15 mouse cellular contexts compared by ENCODE assay signal in genomic region chr17:47955054-47955741, GRCm38 (mm10). TPM values are rescaled to one million over a fixed set of nuclear protein-coding genes. Genes with fewer than 3 reads are reported as not detected.
DNase-seq lines count a peak whose midpoint lies in the region; ATAC-seq lines count a peak whose summit lies in the region.
"Had no signal": no experiment of that assay in that cellular context is flagged by ENCODE, and none has a peak within 500 bp of the region (broad histone marks: within the 10 kb centered on the region; RNA-seq: fewer than 3 reads in every experiment).

No protein-coding gene starts in this region.

- WGBS in heart, embryonic 13.5 days = 22% methylated on average over 12 of the region's 12 CpGs
- 31% methylated on average over 12 of the region's 12 CpGs for WGBS in liver, embryonic 12.5 days (ENCODE audit: insufficient replicate concordance)

- H3K4me2 ChIP-seq in heart, embryonic 13.5 days = peak overlapping the region; percentile 26; the same call in 1 of the 2 replicates
- H3K4me2 ChIP-seq in liver, embryonic 12.5 days = no peak overlapping the region
- H3K4me2 ChIP-seq: midbrain, embryonic 13.5 days had no signal

- peak; percentile 44; the same call in 1 of the 2 replicates for ATAC-seq in heart, embryonic 13.5 days (ENCODE audit: extremely low read depth, insufficient number of reproducible peaks, low FRiP score, low TSS enrichment)
- 0 out of 2 replicates have a peak, but pooled peaks have one; percentile 42 for ATAC-seq in liver, embryonic 12.5 days
- ATAC-seq: midbrain, embryonic 13.5 days; Patski had no signal

- H3K36me3 ChIP-seq in heart, embryonic 13.5 days = no peaks in the 10 kb centered on the region
- no peaks in the 10 kb centered on the region for H3K36me3 ChIP-seq in liver, embryonic 12.5 days
- H3K36me3 ChIP-seq: limb, embryonic 10.5 days; midbrain, embryonic 13.5 days had no signal

- intact Hi-C loops in heart, postnatal 25 days (cut with DNase I) = no loop called here

- no peak overlapping the region for H3K4me3 ChIP-seq in heart, embryonic 13.5 days
- H3K4me3 ChIP-seq in liver, embryonic 12.5 days = no peak overlapping the region
- H3K4me3 ChIP-seq: limb, embryonic 10.5 days; midbrain, embryonic 13.5 days had no signal

- peaks cover 6% of the 10 kb centered on the region for H3K27me3 ChIP-seq in heart, embryonic 13.5 days (replicated peaks)
- H3K27me3 ChIP-seq in liver, embryonic 12.5 days (replicated peaks) = peaks cover 38% of the 10 kb centered on the region

- peak overlapping the region; percentile 64 for H3K27ac ChIP-seq in heart, embryonic 13.5 days (replicated peaks)
- H3K27ac ChIP-seq in liver, embryonic 12.5 days = peak overlapping the region; percentile 39; the same call in 1 of the 2 replicates
- H3K27ac ChIP-seq: limb, embryonic 10.5 days; midbrain, embryonic 13.5 days had no signal

- peaks cover 44% of the 10 kb centered on the region for H3K4me1 ChIP-seq in heart, embryonic 13.5 days
- H3K4me1 ChIP-seq in liver, embryonic 12.5 days = peaks cover 11% of the 10 kb centered on the region; the same call in 1 of the 2 replicates

- no peak for DNase-seq in heart, postnatal 25 days (ENCODE audit: low spot score)
- DNase-seq in ES-CJ7 (ENCODE audit: low read depth, low spot score) (peak; percentile 67), MN1 (ENCODE audit: low spot score) (no peak)
- peak; percentile 58 for DNase-seq in lung, postnatal 25 days (ENCODE audit: low spot score)
- no peak for DNase-seq in kidney, postnatal 10 days
- no peak for DNase-seq in spleen, adult 12 weeks (ENCODE audit: low spot score)
- DNase-seq: adrenal gland, postnatal 36 days; B cell, adult 2 months; cerebellum, adult 9-10 months; spleen, adult 18-20 months had no signal

- H3K9ac ChIP-seq in heart, embryonic 13.5 days = peak overlapping the region; percentile 11; the same call in 1 of the 2 replicates
- H3K9ac ChIP-seq in liver, embryonic 12.5 days = no peak overlapping the region
- H3K9ac ChIP-seq: midbrain, embryonic 13.5 days had no signal

- no peaks in the 10 kb centered on the region for H3K9me3 ChIP-seq in heart, embryonic 13.5 days
- no peaks in the 10 kb centered on the region for H3K9me3 ChIP-seq in liver, embryonic 12.5 days (replicated peaks)
- H3K9me3 ChIP-seq: limb, embryonic 10.5 days; midbrain, embryonic 13.5 days had no signal

RNA-seq across cellular contexts. Expression of gene Foxp4, which starts 30.8 kb away (rescaled TPM):
- 9.0 and 9.2 TPM in 2 replicates for polyA plus RNA-seq in heart, embryonic 13.5 days (2015; fragmentation: Nextera tagmentation; extraction: Ambion mirVana)
- total RNA-seq in heart, postnatal 25 days (2021) = 1 to 10 TPM; 9.4 to 9.6 TPM
- 13.7 and 13.9 TPM in 2 replicates for polyA plus RNA-seq in liver, embryonic 12.5 days (2016; fragmentation: Nextera tagmentation; extraction: Ambion mirVana)

Comparison
In these comparisons a context has a peak if more than half of its experiments do, and no peak if none do; other contexts are left out.
1. DNase-seq: peak in ES-CJ7 (single experiment) and lung, postnatal 25 days (single experiment); none in heart, postnatal 25 days (single experiment), kidney, postnatal 10 days (single experiment), MN1 (single experiment) and spleen, adult 12 weeks (single experiment).